Mouse (Mus musculus): ENCODE data around the gene Zbtb43. TPM values are rescaled to one million over a fixed set of nuclear protein-coding genes. Genes with fewer than 3 reads are reported as not detected.

The Zbtb43 gene
- total and polyA plus RNA-seq, 3 experiments, result 8.5 to 10.9 (median 8.9) TPM

GRCm38 (mm10) chr2:33412111-33412510 lies 56.2 kb downstream of the Zbtb43 start:
- in situ Hi-C loops (cut with MboI; ENCODE audit: low pct_ligation_motif_present, low pct_unique_long_range_greater_than_20kb, low sequenced_read_pairs), result no loop called here
- peaks cover 27 to 80% of the 10 kb centered on the region in 2 experiments for H3K36me3 ChIP-seq (replicated peaks in 1 of 2; ENCODE audit: control insufficient read depth in 1 of 2, insufficient read depth in 1 of 2, low read length in 1 of 2)
- DNase-seq (ENCODE audit: extremely low read depth), result no peak
- H3K27ac ChIP-seq (ENCODE audit: insufficient read depth, low read depth), result no peak overlapping the region
- dilution Hi-C loops (cut with MboI; ENCODE audit: extremely low pct_ligation_motif_present, extremely low pct_unique_long_range_greater_than_20kb, low sequenced_read_pairs), result no loop called here
- H3K4me3 ChIP-seq (replicated peaks in 1 of 3; ENCODE audit: low read depth in 2 of 3, low read length in 2 of 3, poor library complexity in 1 of 3), result no peak overlapping the region
- H3K79me2 ChIP-seq (replicated peaks; ENCODE audit: control insufficient read depth, extremely low read depth, insufficient read depth, poor library complexity, severe bottlenecking), result no peaks in the 10 kb centered on the region
- H3K9me3 ChIP-seq (replicated peaks; ENCODE audit: low read length), result no peaks in the 10 kb centered on the region
- no peak overlapping the region for H3K9ac ChIP-seq (ENCODE audit: insufficient read depth, low read depth)
- H3K4me2 ChIP-seq (ENCODE audit: insufficient read depth, low read depth, poor library complexity, severe bottlenecking), result no peak overlapping the region
- no peaks in the 10 kb centered on the region for H3K27me3 ChIP-seq (replicated peaks)
- TF ChIP-seq ZC3H11A (IDR thresholded peaks at IDR 0.05; ENCODE audit: low read depth, low read length) (no peak), POLR2AphosphoS2 (IDR thresholded peaks at IDR 0.05; ENCODE audit: low read depth, low read length) (no peak), PAX5 (IDR thresholded peaks at IDR 0.05; ENCODE audit: low read length) (no peak), ELF1 (IDR thresholded peaks at IDR 0.05; ENCODE audit: low read depth, low read length) (no peak)
- peaks cover 0 to 29% of the 10 kb centered on the region in 2 experiments; a peak in 3 of 4 replicates for H3K4me1 ChIP-seq (ENCODE audit: control insufficient read depth in 1 of 2, insufficient read depth in 2 of 2)

GRCm38 (mm10) chr2:33403511-33404003 lies 64.8 kb downstream of the Zbtb43 start:
- DNase-seq (ENCODE audit: extremely low read depth), result peak; percentile 6

GRCm38 (mm10) chr2:33402638-33403037 lies 65.7 kb downstream of the Zbtb43 start:
- no peak overlapping the region for H3K4me2 ChIP-seq (ENCODE audit: insufficient read depth, low read depth, poor library complexity, severe bottlenecking)
- H3K4me1 ChIP-seq (ENCODE audit: control insufficient read depth in 1 of 2, insufficient read depth in 2 of 2), result peaks cover 7 to 40% of the 10 kb centered on the region in 2 experiments
- no peak overlapping the region for H3K4me3 ChIP-seq (replicated peaks in 1 of 3; ENCODE audit: low read depth in 2 of 3, low read length in 2 of 3, poor library complexity in 1 of 3)
- no peaks in the 10 kb centered on the region for H3K27me3 ChIP-seq (replicated peaks)
- no peak for TF ChIP-seq USF1 (IDR thresholded peaks at IDR 0.05; ENCODE audit: low read depth, low read length)
- no peak for TF ChIP-seq ELF1 (IDR thresholded peaks at IDR 0.05; ENCODE audit: low read depth, low read length)
- no peak for TF ChIP-seq GABPA (IDR thresholded peaks at IDR 0.05; ENCODE audit: insufficient replicate concordance, low read depth, low read length)
- no peak for TF ChIP-seq IRF4 (IDR thresholded peaks at IDR 0.05; ENCODE audit: low read depth, low read length)
- in situ Hi-C loops (cut with MboI; ENCODE audit: low pct_ligation_motif_present, low pct_unique_long_range_greater_than_20kb, low sequenced_read_pairs), result loop anchor here (5.0 kb wide), 2 partner anchors 50 to 245 kb away; no protein-coding TSS in a partner anchor
- H3K9ac ChIP-seq (ENCODE audit: insufficient read depth, low read depth), result no peak overlapping the region
- no peak for DNase-seq (ENCODE audit: extremely low read depth)
- dilution Hi-C loops (cut with MboI; ENCODE audit: extremely low pct_ligation_motif_present, extremely low pct_unique_long_range_greater_than_20kb, low sequenced_read_pairs), result no loop called here
- no peak overlapping the region for H3K27ac ChIP-seq (ENCODE audit: insufficient read depth, low read depth)
- H3K36me3 ChIP-seq (replicated peaks in 1 of 2; ENCODE audit: control insufficient read depth in 1 of 2, insufficient read depth in 1 of 2, low read length in 1 of 2), result peaks cover 0 to 15% of the 10 kb centered on the region in 2 experiments
- no peaks in the 10 kb centered on the region for H3K9me3 ChIP-seq (replicated peaks; ENCODE audit: low read length)
- no peaks in the 10 kb centered on the region; the same call in 1 of the 2 replicates for H3K79me2 ChIP-seq (replicated peaks; ENCODE audit: control insufficient read depth, extremely low read depth, insufficient read depth, poor library complexity, severe bottlenecking)

More at GRCm38 (mm10) chr2:33403511-33404003, 64.8 kb downstream of the Zbtb43 start:
- Histone ChIP-seq H3K4me1 (ENCODE audit: control insufficient read depth in 1 of 2, insufficient read depth in 2 of 2) (peaks cover 7 to 45% of the 10 kb centered on the region in 2 experiments), H3K4me2 (ENCODE audit: insufficient read depth, low read depth, poor library complexity, severe bottlenecking) (no peak overlapping the region), H3K4me3 (replicated peaks in 1 of 3; ENCODE audit: low read depth in 2 of 3, low read length in 2 of 3, poor library complexity in 1 of 3) (no peak overlapping the region), H3K9ac (ENCODE audit: insufficient read depth, low read depth) (no peak overlapping the region), H3K36me3 (replicated peaks in 1 of 2; ENCODE audit: control insufficient read depth in 1 of 2, insufficient read depth in 1 of 2, low read length in 1 of 2) (peaks cover 0 to 24% of the 10 kb centered on the region in 2 experiments), H3K27me3 (replicated peaks) (no peaks in the 10 kb centered on the region), H3K9me3 (replicated peaks; ENCODE audit: low read length) (no peaks in the 10 kb centered on the region), H3K27ac (ENCODE audit: insufficient read depth, low read depth) (no peak overlapping the region), H3K79me2 (replicated peaks; ENCODE audit: control insufficient read depth, extremely low read depth, insufficient read depth, poor library complexity, severe bottlenecking) (no peaks in the 10 kb centered on the region; the same call in 1 of the 2 replicates)
- in situ Hi-C loops (cut with MboI; ENCODE audit: low pct_ligation_motif_present, low pct_unique_long_range_greater_than_20kb, low sequenced_read_pairs), result loop anchor here (5.0 kb wide), 2 partner anchors 51 to 246 kb away; no protein-coding TSS in a partner anchor
- dilution Hi-C loops (cut with MboI; ENCODE audit: extremely low pct_ligation_motif_present, extremely low pct_unique_long_range_greater_than_20kb, low sequenced_read_pairs), result no loop called here
- TF ChIP-seq ETS1 (conservative IDR thresholded peaks at IDR 0.05; ENCODE audit: low read depth, low read length), result no peak
- TF ChIP-seq SIN3A (IDR thresholded peaks at IDR 0.05; ENCODE audit: low read length), result no peak
- no peak for TF ChIP-seq TBP (conservative IDR thresholded peaks at IDR 0.05; ENCODE audit: low read depth, low read length)
- TF ChIP-seq RCOR1 (conservative IDR thresholded peaks at IDR 0.05; ENCODE audit: low read depth, low read length), result no peak
- no peak for TF ChIP-seq JUN (IDR thresholded peaks at IDR 0.05; ENCODE audit: insufficient read depth, low read depth, low read length)
- TF ChIP-seq CHD2 (IDR thresholded peaks at IDR 0.05; ENCODE audit: low read length), result no peak
- no peak for TF ChIP-seq POLR2AphosphoS2 (IDR thresholded peaks at IDR 0.05; ENCODE audit: low read depth, low read length)
- TF ChIP-seq RAD21 (IDR thresholded peaks at IDR 0.05; ENCODE audit: low read depth, low read length), result no peak
- no peak for TF ChIP-seq USF2 (conservative IDR thresholded peaks at IDR 0.05; ENCODE audit: low read depth, low read length)
- no peak for TF ChIP-seq GABPA (IDR thresholded peaks at IDR 0.05; ENCODE audit: insufficient replicate concordance, low read depth, low read length)
- no peak for TF ChIP-seq MYC (IDR thresholded peaks at IDR 0.05; ENCODE audit: low read depth, low read length)
- no peak for TF ChIP-seq MEF2A (IDR thresholded peaks at IDR 0.05; ENCODE audit: borderline replicate concordance, low read depth, low read length)
- TF ChIP-seq E2F4 (IDR thresholded peaks at IDR 0.05; ENCODE audit: insufficient replicate concordance, low read depth, low read length), result no peak
- no peak for TF ChIP-seq ZC3H11A (IDR thresholded peaks at IDR 0.05; ENCODE audit: low read depth, low read length)
- no peak for TF ChIP-seq MXI1 (IDR thresholded peaks at IDR 0.05; ENCODE audit: low read depth, low read length)
- TF ChIP-seq NRF1 (IDR thresholded peaks at IDR 0.05; ENCODE audit: low read depth, low read length), result no peak
